Mouse (Mus musculus) cerebellum, adult 2 months (tissue): ENCODE measurements around the gene Asb15. TPM values are rescaled to one million over a fixed set of nuclear protein-coding genes. Genes with fewer than 3 reads are reported as not detected.

Source experiments
- DNase-seq, 2 experiments: peaks; one replicate each; pipeline ENCODE4 v3.0.0; 2021
- H3K27ac ChIP-seq: fragments of 200-500 bp; 2 replicates; pipeline ENCODE4 v1.5.1; 2012; ENCODE audit warnings: low read length, control low read depth, inconsistent platforms; ENCODE audit not compliant: insufficient read depth
- H3K27me3 ChIP-seq: fragments of 200-500 bp; 2 replicates; pipeline ENCODE4 v1.6.1; 2012; ENCODE audit warnings: inconsistent platforms, mild to moderate bottlenecking, low read length, moderate library complexity; ENCODE audit not compliant: control insufficient read depth, insufficient read depth
- H3K4me1 ChIP-seq: fragments of 200-500 bp; 2 replicates; pipeline ENCODE4 v1.6.1; 2011; ENCODE audit warnings: low read length; ENCODE audit not compliant: control insufficient read depth, insufficient read depth
- H3K4me3 ChIP-seq: fragments of 200-500 bp; replicated peaks from 2 replicates; pipeline ENCODE3; 2011; ENCODE audit warnings: mild to moderate bottlenecking, low read depth, low read length, control low read depth; ENCODE audit not compliant: insufficient read depth
- CTCF ChIP-seq: fragments of 200-500 bp; IDR thresholded peaks from 2 replicates; pipeline ENCODE4 v1.5.1; 2011; ENCODE audit warnings: low read depth, mild to moderate bottlenecking, control low read depth, low read length, moderate library complexity, borderline replicate concordance; ENCODE audit not compliant: insufficient read depth
- POLR2A ChIP-seq: fragments of 200-500 bp; IDR thresholded peaks from 2 replicates; pipeline ENCODE4 v1.6.1; 2011; ENCODE audit warnings: low read length, control low read depth, borderline replicate concordance; ENCODE audit not compliant: insufficient read depth
- WGBS: fragments of 180-500 bp; shearing (Covaris S2); methylation state at CpG from one replicate; pipeline ENCODE4 v1.1.7; 2018; 5-methylcytosine and 5-hydroxymethylcytosine counted together
- polyA plus RNA-seq: library from polyadenylated mRNA; depleted of rRNA; stranded (reverse); fragments of >200 nt; gene quantifications from 2 replicates; pipeline ENCODE4 v1.2.3, GENCODE M21; 2012

Asb15 gene
- polyA plus RNA-seq, 1 experiment, result 0.10 TPM

- peaks cover 4% of the 10 kb centered on the region; the same call in 1 of the 2 replicates for H3K4me1 ChIP-seq
- H3K4me3 ChIP-seq, result peak overlapping the region; percentile 41
- TF ChIP-seq CTCF (peak; percentile 37; the same call in 1 of the 2 replicates), POLR2A (no peak)
- no peaks in the 10 kb centered on the region for H3K27me3 ChIP-seq
- H3K27ac ChIP-seq, result no peak overlapping the region
- peak; percentile 44 to 65 for DNase-seq
- WGBS, result 5% methylated on average over 4 of the region's 4 CpGs
Measured at GRCm38 (mm10) chr6:24530166-24530565, 2.2 kb downstream of the Asb15 start.

GRCm38 (mm10) chr6:24530711-24531420, 2.9 kb downstream of the Asb15 start:
- Histone ChIP-seq H3K27ac (no peak overlapping the region), H3K4me3 (peak overlapping the region; percentile 41), H3K4me1 (peaks cover 3% of the 10 kb centered on the region; the same call in 1 of the 2 replicates), H3K27me3 (no peaks in the 10 kb centered on the region)
- TF ChIP-seq POLR2A, result no peak
- TF ChIP-seq CTCF, result no peak
- DNase-seq, result peak; percentile 19 to 24
- 10% methylated on average over 11 of the region's 11 CpGs for WGBS

- Histone ChIP-seq H3K27me3 (no peaks in the 10 kb centered on the region), H3K4me1 (no peaks in the 10 kb centered on the region), H3K4me3 (no peak overlapping the region), H3K27ac (no peak overlapping the region)
- 91% methylated on average over 3 of the region's 3 CpGs for WGBS
- no peak for DNase-seq
- no peak for TF ChIP-seq CTCF
Measured at GRCm38 (mm10) chr6:24532804-24533203, 4.9 kb downstream of the Asb15 start.

GRCm38 (mm10) chr6:24538435-24538834, 10.5 kb downstream of the Asb15 start:
- peaks cover 5% of the 10 kb centered on the region; the same call in 1 of the 2 replicates for H3K4me1 ChIP-seq
- TF ChIP-seq POLR2A (no peak), CTCF (no peak)
- 95% methylated on average over 3 of the region's 3 CpGs for WGBS
- H3K4me3 ChIP-seq, result no peak overlapping the region
- no peak for DNase-seq
- no peaks in the 10 kb centered on the region for H3K27me3 ChIP-seq
- no peak overlapping the region for H3K27ac ChIP-seq

- H3K27me3 ChIP-seq, result no peaks in the 10 kb centered on the region
- H3K4me3 ChIP-seq, result no peak overlapping the region
- H3K27ac ChIP-seq, result no peak overlapping the region
- TF ChIP-seq POLR2A, result no peak
- no peak for TF ChIP-seq CTCF
- H3K4me1 ChIP-seq, result peaks cover 5% of the 10 kb centered on the region; the same call in 1 of the 2 replicates
- no peak for DNase-seq
- 76% methylated on average over 4 of the region's 4 CpGs for WGBS
Measured at GRCm38 (mm10) chr6:24540106-24540505, 12.2 kb downstream of the Asb15 start.

- TF ChIP-seq CTCF (no peak), POLR2A (no peak)
- DNase-seq, result peak in 1 of 2 experiments; percentile 46
- Histone ChIP-seq H3K4me1 (peaks cover 5% of the 10 kb centered on the region; the same call in 1 of the 2 replicates), H3K4me3 (no peak overlapping the region), H3K27ac (no peak overlapping the region), H3K27me3 (no peaks in the 10 kb centered on the region)
Measured at GRCm38 (mm10) chr6:24542393-24542792, 14.4 kb downstream of the Asb15 start.

- TF ChIP-seq POLR2A (no peak), CTCF (no peak)
- 13% methylated on average over 6 of the region's 6 CpGs for WGBS
Measured at GRCm38 (mm10) chr6:24543119-24543591, 15.2 kb downstream of the Asb15 start.

More at GRCm38 (mm10) chr6:24543119-24543591, 15.2 kb downstream of the Asb15 start:
- no peaks in the 10 kb centered on the region for H3K27me3 ChIP-seq
- H3K27ac ChIP-seq, result peak overlapping the region; percentile 28; the same call in 1 of the 2 replicates
- H3K4me1 ChIP-seq, result peaks cover 5% of the 10 kb centered on the region; the same call in 1 of the 2 replicates
- peak; percentile 44 to 64 for DNase-seq
- H3K4me3 ChIP-seq, result no peak overlapping the region
